Mouse (Mus musculus) Patski (cell line): Measurements from ENCODE around the gene Gtf3c3. TPM values are rescaled to one million over a fixed set of nuclear protein-coding genes. Genes with fewer than 3 reads are reported as not detected.

Experiments
- ATAC-seq: fragments of 100-300 bp; one replicate; pipeline ENCODE4 v1.8.0; 2021
- CTCF ChIA-PET: fragments of 350-600 bp; sonication (Branson Sonifier 250); formaldehyde crosslinking; loops from one replicate; lab custom pipeline; 2022; ENCODE audit warnings: inconsistent platforms; lab: Charles Lee
- POLR2A ChIA-PET: fragments of 350-600 bp; sonication (Branson Sonifier 250); formaldehyde crosslinking; loops from one replicate; lab custom pipeline; 2022; ENCODE audit warnings: antibody characterized with exemption, inconsistent platforms; lab: Charles Lee
- DNase-seq: peaks from one replicate; pipeline ENCODE4 v3.0.0-alpha.2; 2011; ENCODE audit warnings: low read depth, low spot score
- H3K27me3 ChIP-seq: fragments of 371-371 bp; one replicate; pipeline ENCODE4 v1.5.1; 2021
- CTCF ChIP-seq: fragments of 100-300 bp; IDR thresholded peaks from one replicate; pipeline ENCODE4 v1.5.1; 2021
- in situ Hi-C: fragments of 300-500 bp; cut with MboI; formaldehyde crosslinking; loops from 3 replicates; pipeline ENCODE4 v1.11.1; 2018; ENCODE audit warnings: low pct_unique_long_range_greater_than_20kb, mixed read lengths
- polyA plus RNA-seq: library from polyadenylated mRNA; unstranded; gene quantifications from one replicate; pipeline ENCODE4 v1.2.3, GENCODE M21; 2021

Gene Gtf3c3
- polyA plus RNA-seq, result 23.7 TPM

GRCm38 (mm10) chr1:54438340-54439079 is at the start of gene Gtf3c3:
TSS of gene Gtf3c3 (minus strand) at chr1:54438971.
- ChIA-PET CTCF (no interaction called here), POLR2A (no interaction called here)
- DNase-seq (peak; percentile 38), ATAC-seq (peak; percentile 96)
- peaks cover 16% of the 10 kb centered on the region for H3K27me3 ChIP-seq
- TF ChIP-seq CTCF, result no peak
- in situ Hi-C loops, result no loop called here

- TF ChIP-seq CTCF, result no peak
Observed at GRCm38 (mm10) chr1:54484744-54485420, 46.1 kb upstream of the Gtf3c3 start.

GRCm38 (mm10) chr1:54480491-54480890 is 41.7 kb upstream of the Gtf3c3 start:
- in situ Hi-C loops, result no loop called here
- ChIA-PET POLR2A (no interaction called here), CTCF (no interaction called here)
- DNase-seq (no peak), ATAC-seq (no peak)
- TF ChIP-seq CTCF, result no peak
- H3K27me3 ChIP-seq, result no peaks in the 10 kb centered on the region

More at GRCm38 (mm10) chr1:54484744-54485420, 46.1 kb upstream of the Gtf3c3 start:
- ChIA-PET POLR2A (no interaction called here), CTCF (interaction anchor here (1.1 kb wide), 1 partner anchor 21 kb away, joined by 3 read pairs; no protein-coding TSS in a partner anchor)
- in situ Hi-C loops, result no loop called here
- ATAC-seq (no peak), DNase-seq (no peak)
- no peaks in the 10 kb centered on the region for H3K27me3 ChIP-seq

GRCm38 (mm10) chr1:54468662-54469061 is 29.9 kb upstream of the Gtf3c3 start:
- TF ChIP-seq CTCF, result no peak
- DNase-seq (no peak), ATAC-seq (no peak)
- H3K27me3 ChIP-seq, result no peaks in the 10 kb centered on the region
- ChIA-PET POLR2A (no interaction called here), CTCF (no interaction called here)
- in situ Hi-C loops, result no loop called here

- ChIA-PET CTCF (no interaction called here), POLR2A (no interaction called here)
- in situ Hi-C loops, result no loop called here
- DNase-seq, result no peak
- no peak for ATAC-seq
- H3K27me3 ChIP-seq, result no peaks in the 10 kb centered on the region
- no peak for TF ChIP-seq CTCF
Observed at GRCm38 (mm10) chr1:54467366-54467765, 28.6 kb upstream of the Gtf3c3 start.

- in situ Hi-C loops, result no loop called here
- no peak for TF ChIP-seq CTCF
- ChIA-PET CTCF (no interaction called here), POLR2A (no interaction called here)
- no peak for ATAC-seq
- no peak for DNase-seq
- peaks cover 51% of the 10 kb centered on the region for H3K27me3 ChIP-seq
Observed at GRCm38 (mm10) chr1:54452116-54452515, 13.3 kb upstream of the Gtf3c3 start.

- TF ChIP-seq CTCF, result no peak
- no peak for ATAC-seq
- in situ Hi-C loops, result no loop called here
Observed at GRCm38 (mm10) chr1:54448833-54449232, 10.1 kb upstream of the Gtf3c3 start.

GRCm38 (mm10) chr1:54443641-54444040 is 4.9 kb upstream of the Gtf3c3 start:
- H3K27me3 ChIP-seq, result peaks cover 64% of the 10 kb centered on the region
- in situ Hi-C loops, result no loop called here
- POLR2A ChIA-PET, result no interaction called here
- TF ChIP-seq CTCF, result no peak
- ATAC-seq (no peak), DNase-seq (no peak)
- CTCF ChIA-PET, result no interaction called here

More at GRCm38 (mm10) chr1:54448833-54449232, 10.1 kb upstream of the Gtf3c3 start:
- no peak for DNase-seq
- POLR2A ChIA-PET, result no interaction called here
- H3K27me3 ChIP-seq, result peaks cover 72% of the 10 kb centered on the region
- CTCF ChIA-PET, result interaction anchor here (0.6 kb wide), 1 partner anchor 55 kb away, joined by 3 read pairs; no protein-coding TSS in a partner anchor

- DNase-seq (no peak), ATAC-seq (no peak)
- ChIA-PET POLR2A (no interaction called here), CTCF (no interaction called here)
- peaks cover 22% of the 10 kb centered on the region for H3K27me3 ChIP-seq
- no peak for TF ChIP-seq CTCF
- in situ Hi-C loops, result no loop called here
Observed at GRCm38 (mm10) chr1:54439080-54439476, 307 bp upstream of the Gtf3c3 start.

- ATAC-seq (peak; percentile 51), DNase-seq (no peak)
- no peak for TF ChIP-seq CTCF
- H3K27me3 ChIP-seq, result no peaks in the 10 kb centered on the region
- in situ Hi-C loops, result no loop called here
- CTCF ChIA-PET, result interaction anchor here (1.2 to 1.3 kb wide), 3 partner anchors 8 to 28 kb away, joined by 3 to 4 read pairs (median 3); no protein-coding TSS in a partner anchor
- POLR2A ChIA-PET, result no interaction called here
Observed at GRCm38 (mm10) chr1:54422195-54422750, 16.5 kb downstream of the Gtf3c3 start.
